Mouse (Mus musculus) hindbrain, postnatal 0 days (tissue): Measurements from ENCODE around the gene Tm4sf1. TPM values are rescaled to one million over a fixed set of nuclear protein-coding genes. Genes with fewer than 3 reads are reported as not detected.

Experiments used
- ATAC-seq: fragments of 200-750 bp; cut with Nextera tagmentation; 2 replicates; pipeline ENCODE4 v1.8.0; 2017; ENCODE audit warnings: mild to moderate bottlenecking, moderate TSS enrichment, moderate library complexity
- DNase-seq: peaks from one replicate; pipeline ENCODE4 v3.0.0-alpha.2; 2015; ENCODE audit warnings: low spot score
- H3K27ac ChIP-seq: fragments of 300-500 bp; sonication (generic); 2 replicates; pipeline ENCODE4 v1.5.1; 2014; ENCODE audit warnings: mild to moderate bottlenecking
- H3K27me3 ChIP-seq: fragments of 300-500 bp; sonication (generic); 2 replicates; pipeline ENCODE4 v1.6.1; 2014; ENCODE audit warnings: low read length, mixed read lengths; ENCODE audit not compliant: insufficient read depth
- H3K36me3 ChIP-seq: fragments of 300-500 bp; sonication (generic); 2 replicates; pipeline ENCODE4 v1.6.1; 2014; ENCODE audit warnings: low read length, mixed read lengths; ENCODE audit not compliant: insufficient read depth
- H3K4me1 ChIP-seq: fragments of 300-500 bp; sonication (generic); 2 replicates; pipeline ENCODE4 v1.6.1; 2014; ENCODE audit warnings: antibody characterized with exemption, low read length, mixed read lengths; ENCODE audit not compliant: insufficient read depth
- H3K4me2 ChIP-seq: fragments of 300-500 bp; sonication (generic); 2 replicates; pipeline ENCODE4 v1.6.1; 2014; ENCODE audit warnings: low read depth, mild to moderate bottlenecking, low read length, moderate library complexity, mixed read lengths
- H3K4me3 ChIP-seq: fragments of 300-500 bp; sonication (generic); 2 replicates; pipeline ENCODE4 v1.5.1; 2014; ENCODE audit warnings: low read length
- H3K9ac ChIP-seq: fragments of 300-500 bp; sonication (generic); replicated peaks from 2 replicates; pipeline ENCODE4 v1.6.1; 2014; ENCODE audit warnings: mild to moderate bottlenecking, low read length, moderate library complexity, mixed read lengths
- H3K9me3 ChIP-seq: fragments of 300-500 bp; sonication (generic); 2 replicates; pipeline ENCODE4 v1.6.1; 2016; ENCODE audit warnings: low read length, mixed read lengths
- CTCF ChIP-seq: IDR thresholded peaks from 2 replicates; pipeline ENCODE4 v1.5.1; 2016; ENCODE audit warnings: antibody characterized with exemption, control low read depth, low read depth
- WGBS: fragments of 180-500 bp; shearing (Covaris S2); extraction: QIAGEN DNeasy Blood & Tissue Kit; methylation state at CpG from one replicate; pipeline ENCODE4 v1.1.7; 2014; 5-methylcytosine and 5-hydroxymethylcytosine counted together
- polyA plus RNA-seq: library from polyadenylated mRNA; unstranded; fragments of >200 nt; fragmentation: Nextera tagmentation; extraction: Ambion mirVana; gene quantifications from 2 replicates; pipeline ENCODE4 v1.2.1, GENCODE M21; 2015
- total RNA-seq: library from RNA; depleted of rRNA; stranded (reverse); fragments of >200 nt; gene quantifications from 2 replicates; pipeline ENCODE4 v1.2.3, GENCODE M21; 2014

The Tm4sf1 gene
- total and polyA plus RNA-seq, 2 experiments from 2014 or later: 12.1 to 41.0 TPM

GRCm38 (mm10) chr3:57288944-57289491 is 12.8 kb downstream of the Tm4sf1 start:
- no peak for ATAC-seq
- Histone ChIP-seq H3K4me1 (no peaks in the 10 kb centered on the region), H3K9me3 (no peaks in the 10 kb centered on the region), H3K9ac (no peak overlapping the region), H3K4me2 (no peak overlapping the region), H3K4me3 (no peak overlapping the region), H3K27me3 (no peaks in the 10 kb centered on the region), H3K36me3 (no peaks in the 10 kb centered on the region), H3K27ac (no peak overlapping the region)
- WGBS: 82% methylated on average over 1 of the region's 1 CpGs
- DNase-seq: no peak
- no peak for TF ChIP-seq CTCF

DNA sequence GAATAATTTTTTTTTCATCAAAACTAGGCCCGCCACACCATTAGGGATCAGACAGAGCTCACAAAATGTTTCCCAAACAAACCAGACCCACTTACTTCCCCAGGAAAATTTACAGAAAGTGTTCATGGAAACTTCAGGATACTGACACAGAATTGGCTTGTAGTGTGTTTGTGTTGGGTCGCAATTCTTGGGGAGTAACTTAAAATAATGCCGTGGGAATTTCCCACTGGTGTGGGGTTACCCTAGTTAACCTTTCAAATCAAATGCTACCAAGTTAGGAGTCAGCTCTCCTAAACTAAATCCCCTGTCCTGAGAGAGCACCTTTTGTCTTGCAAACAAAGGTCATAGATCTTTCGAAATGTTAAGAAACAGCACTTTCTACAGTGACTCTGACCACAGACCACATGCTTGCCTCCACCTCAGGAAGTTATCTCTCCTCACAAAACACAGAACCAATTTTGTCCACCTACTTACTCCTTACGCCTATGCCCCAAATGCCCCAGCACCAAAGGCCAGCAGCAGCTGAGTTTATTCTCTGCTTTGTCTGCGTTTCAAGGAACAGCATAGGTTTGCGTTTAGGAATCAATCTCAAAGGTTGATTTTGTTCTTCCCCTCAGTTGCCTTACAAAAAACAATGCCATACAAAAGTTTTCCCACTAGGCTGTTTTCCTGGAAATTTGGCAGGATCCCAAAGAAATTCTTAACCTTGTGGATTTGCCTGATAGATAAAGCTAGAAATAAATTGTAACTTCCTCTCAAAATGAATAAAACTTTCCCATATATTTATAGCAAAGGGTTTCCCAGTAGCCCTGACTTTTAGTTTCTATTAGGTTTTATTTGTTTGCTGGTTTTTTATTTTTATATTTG is 13.7 kb downstream of the Tm4sf1 start:
- H3K27me3 ChIP-seq: no peaks in the 10 kb centered on the region
- TF ChIP-seq CTCF: no peak
- H3K4me3 ChIP-seq: no peak overlapping the region
- ATAC-seq (no peak), DNase-seq (no peak)
- no peaks in the 10 kb centered on the region for H3K4me1 ChIP-seq
- WGBS: 39% methylated on average over 7 of the region's 7 CpGs
- H3K27ac ChIP-seq: no peak overlapping the region
- H3K9me3 ChIP-seq: no peaks in the 10 kb centered on the region
- no peak overlapping the region for H3K9ac ChIP-seq
- H3K36me3 ChIP-seq: no peaks in the 10 kb centered on the region
- H3K4me2 ChIP-seq: no peak overlapping the region

GRCm38 (mm10) chr3:57287438-57287837 is 14.3 kb downstream of the Tm4sf1 start:
- no peak overlapping the region for H3K9ac ChIP-seq
- H3K27ac ChIP-seq: no peak overlapping the region
- no peak for TF ChIP-seq CTCF
- 63% methylated on average over 4 of the region's 4 CpGs for WGBS
- H3K4me3 ChIP-seq: no peak overlapping the region
- no peak overlapping the region for H3K4me2 ChIP-seq
- no peaks in the 10 kb centered on the region for H3K9me3 ChIP-seq
- no peak for DNase-seq
- H3K4me1 ChIP-seq: no peaks in the 10 kb centered on the region
- no peak for ATAC-seq
- H3K36me3 ChIP-seq: no peaks in the 10 kb centered on the region
- no peaks in the 10 kb centered on the region for H3K27me3 ChIP-seq

GRCm38 (mm10) chr3:57278225-57278624 is 23.6 kb downstream of the Tm4sf1 start:
- no peak for TF ChIP-seq CTCF

GRCm38 (mm10) chr3:57277453-57277852 is 24.3 kb downstream of the Tm4sf1 start:
- no peak overlapping the region for H3K27ac ChIP-seq
- H3K36me3 ChIP-seq: no peaks in the 10 kb centered on the region
- no peak overlapping the region for H3K4me3 ChIP-seq
- no peak for TF ChIP-seq CTCF
- no peak for ATAC-seq
- no peak overlapping the region for H3K4me2 ChIP-seq
- WGBS: 82% methylated on average over 5 of the region's 5 CpGs
- no peak for DNase-seq
- H3K9me3 ChIP-seq: no peaks in the 10 kb centered on the region
- no peaks in the 10 kb centered on the region for H3K4me1 ChIP-seq
- H3K9ac ChIP-seq: no peak overlapping the region
- H3K27me3 ChIP-seq: no peaks in the 10 kb centered on the region

More at GRCm38 (mm10) chr3:57278225-57278624, 23.6 kb downstream of the Tm4sf1 start:
- no peak for ATAC-seq
- H3K4me3 ChIP-seq: no peak overlapping the region
- 84% methylated on average over 4 of the region's 4 CpGs for WGBS
- H3K9ac ChIP-seq: no peak overlapping the region
- no peak for DNase-seq
- H3K27me3 ChIP-seq: no peaks in the 10 kb centered on the region
- H3K27ac ChIP-seq: no peak overlapping the region
- no peaks in the 10 kb centered on the region for H3K9me3 ChIP-seq
- no peaks in the 10 kb centered on the region for H3K4me1 ChIP-seq
- H3K36me3 ChIP-seq: no peaks in the 10 kb centered on the region
- no peak overlapping the region for H3K4me2 ChIP-seq

- no peak overlapping the region for H3K4me2 ChIP-seq
Observed at GRCm38 (mm10) chr3:57276821-57277220, 25.0 kb downstream of the Tm4sf1 start.

GRCm38 (mm10) chr3:57268994-57269393 is 32.8 kb downstream of the Tm4sf1 start:
- ATAC-seq (no peak), DNase-seq (no peak)
- Histone ChIP-seq H3K4me3 (no peak overlapping the region), H3K9ac (no peak overlapping the region), H3K27ac (no peak overlapping the region), H3K27me3 (no peaks in the 10 kb centered on the region), H3K4me2 (no peak overlapping the region), H3K4me1 (no peaks in the 10 kb centered on the region), H3K9me3 (no peaks in the 10 kb centered on the region), H3K36me3 (no peaks in the 10 kb centered on the region)
- TF ChIP-seq CTCF: no peak
- 73% methylated on average over 2 of the region's 2 CpGs for WGBS

More at GRCm38 (mm10) chr3:57276821-57277220, 25.0 kb downstream of the Tm4sf1 start:
- no peak overlapping the region for H3K9ac ChIP-seq
- 85% methylated on average over 3 of the region's 3 CpGs for WGBS
- no peak for ATAC-seq
- no peak overlapping the region for H3K4me3 ChIP-seq
- H3K4me1 ChIP-seq: no peaks in the 10 kb centered on the region
- DNase-seq: no peak
- no peaks in the 10 kb centered on the region for H3K27me3 ChIP-seq
- H3K27ac ChIP-seq: no peak overlapping the region
- H3K36me3 ChIP-seq: no peaks in the 10 kb centered on the region
- TF ChIP-seq CTCF: no peak
- no peaks in the 10 kb centered on the region for H3K9me3 ChIP-seq
